Mouse (Mus musculus): Measurements from ENCODE around the gene Gabarap. TPM values are rescaled to one million over a fixed set of nuclear protein-coding genes. Genes with fewer than 3 reads are reported as not detected.

The Gabarap gene
- polyA plus RNA-seq, 1 experiment from 2014 or later = 332 TPM

GRCm38 (mm10) chr11:69996161-69997061 is 5.5 kb downstream of the Gabarap start:
- Histone ChIP-seq H3K4me1 (peaks cover 38% of the 10 kb centered on the region), H3K4me3 (peak overlapping the region; percentile 98), H3K27ac (peak overlapping the region; percentile 98), H3K36me3 (peaks cover 49% of the 10 kb centered on the region), H3K27me3 (ENCODE audit: low read depth, poor library complexity, severe bottlenecking) (no peaks in the 10 kb centered on the region), H3K9me3 (replicated peaks) (no peaks in the 10 kb centered on the region)
- DNase-seq (ENCODE audit: low spot score) = peak; percentile 65
- under 1% methylated on average over 64 of the region's 66 CpGs for WGBS

GRCm38 (mm10) chr11:69997070-69997509 is 6.1 kb downstream of the Gabarap start:
- WGBS = under 1% methylated on average over 44 of the region's 44 CpGs
- peak overlapping the region; percentile 98 for H3K27ac ChIP-seq
- H3K4me3 ChIP-seq = peak overlapping the region; percentile 98
- H3K4me1 ChIP-seq = peaks cover 44% of the 10 kb centered on the region
- H3K36me3 ChIP-seq = peaks cover 49% of the 10 kb centered on the region
- DNase-seq (ENCODE audit: low spot score) = peak; percentile 95
- H3K27me3 ChIP-seq (ENCODE audit: low read depth, poor library complexity, severe bottlenecking) = no peaks in the 10 kb centered on the region
- no peaks in the 10 kb centered on the region for H3K9me3 ChIP-seq (replicated peaks)

DNA sequence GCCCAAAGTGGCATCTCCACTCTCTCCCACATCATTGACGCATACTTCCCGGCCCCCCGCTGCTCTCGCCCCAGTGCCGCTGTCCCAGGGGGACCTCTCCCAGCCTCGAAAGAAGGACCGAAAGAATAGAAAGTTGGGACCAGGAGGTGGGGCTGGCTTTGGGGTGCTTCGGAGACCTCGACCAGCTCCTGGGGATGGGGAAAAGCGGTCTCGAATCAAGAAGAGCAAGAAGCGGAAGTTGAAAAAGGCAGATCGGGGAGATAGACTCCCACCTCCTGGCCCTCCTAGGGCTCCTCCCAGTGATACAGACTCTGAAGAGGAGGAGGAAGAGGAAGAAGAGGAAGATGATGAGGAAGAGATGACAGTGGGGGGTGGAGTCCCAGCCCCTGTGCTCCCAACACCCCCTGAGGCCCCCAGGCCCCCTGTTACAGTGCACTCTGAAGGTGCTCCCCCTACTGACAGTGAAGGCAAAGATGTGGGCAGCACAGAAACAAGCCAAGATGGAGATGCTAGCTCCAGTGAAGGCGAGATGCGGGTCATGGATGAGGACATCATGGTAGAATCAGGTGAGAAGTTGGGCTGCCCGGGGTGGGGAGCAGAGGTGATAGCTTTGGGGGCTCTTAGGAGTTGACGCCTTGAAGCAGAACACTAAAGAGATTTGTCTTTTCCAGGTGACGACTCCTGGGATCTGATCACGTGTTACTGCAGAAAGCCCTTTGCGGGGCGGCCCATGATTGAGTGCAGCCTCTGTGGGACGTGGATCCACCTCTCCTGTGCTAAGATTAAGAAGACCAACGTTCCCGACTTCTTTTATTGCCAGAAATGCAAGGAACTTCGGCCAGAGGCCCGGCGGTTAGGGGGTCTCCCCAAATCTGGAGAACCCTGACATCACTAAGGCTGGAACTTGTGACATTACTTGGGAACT is 7.9 kb downstream of the Gabarap start:
- Histone ChIP-seq H3K4me3 (peak overlapping the region; percentile 95), H3K36me3 (peaks cover 40% of the 10 kb centered on the region), H3K4me1 (peaks cover 56% of the 10 kb centered on the region), H3K9me3 (replicated peaks) (no peaks in the 10 kb centered on the region), H3K27ac (no peak overlapping the region), H3K27me3 (ENCODE audit: low read depth, poor library complexity, severe bottlenecking) (no peaks in the 10 kb centered on the region)
- 93% methylated on average over 27 of the region's 27 CpGs for WGBS
- no peak for DNase-seq (ENCODE audit: low spot score)

DNA sequence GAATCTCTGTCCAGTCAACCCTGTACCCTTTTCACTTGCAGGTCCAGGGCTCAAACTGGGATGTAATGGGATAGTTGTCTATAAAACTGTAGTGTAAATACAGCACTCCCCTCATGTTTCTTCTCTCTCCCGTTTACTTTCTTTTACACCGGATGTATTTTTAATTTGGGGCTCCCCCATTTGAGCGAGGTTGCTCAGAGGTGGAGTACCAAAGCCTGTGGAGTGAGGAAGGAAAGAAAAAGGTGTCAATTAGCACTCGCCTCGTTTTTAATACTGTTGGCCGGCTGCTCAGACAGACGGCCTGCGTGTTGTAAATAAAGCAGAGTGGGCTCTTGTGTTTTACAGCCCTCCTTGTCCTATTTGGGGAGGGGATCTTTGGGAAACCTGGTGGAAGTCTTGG is 8.7 kb downstream of the Gabarap start:
- peak overlapping the region; percentile 95 for H3K4me3 ChIP-seq
- 74% methylated on average over 8 of the region's 8 CpGs for WGBS
- no peaks in the 10 kb centered on the region for H3K27me3 ChIP-seq (ENCODE audit: low read depth, poor library complexity, severe bottlenecking)
- peaks cover 38% of the 10 kb centered on the region for H3K36me3 ChIP-seq
- no peak for DNase-seq (ENCODE audit: low spot score)
- peaks cover 59% of the 10 kb centered on the region for H3K4me1 ChIP-seq
- peak overlapping the region; percentile 91; the same call in 1 of the 2 replicates for H3K27ac ChIP-seq
- H3K9me3 ChIP-seq (replicated peaks) = no peaks in the 10 kb centered on the region

DNA sequence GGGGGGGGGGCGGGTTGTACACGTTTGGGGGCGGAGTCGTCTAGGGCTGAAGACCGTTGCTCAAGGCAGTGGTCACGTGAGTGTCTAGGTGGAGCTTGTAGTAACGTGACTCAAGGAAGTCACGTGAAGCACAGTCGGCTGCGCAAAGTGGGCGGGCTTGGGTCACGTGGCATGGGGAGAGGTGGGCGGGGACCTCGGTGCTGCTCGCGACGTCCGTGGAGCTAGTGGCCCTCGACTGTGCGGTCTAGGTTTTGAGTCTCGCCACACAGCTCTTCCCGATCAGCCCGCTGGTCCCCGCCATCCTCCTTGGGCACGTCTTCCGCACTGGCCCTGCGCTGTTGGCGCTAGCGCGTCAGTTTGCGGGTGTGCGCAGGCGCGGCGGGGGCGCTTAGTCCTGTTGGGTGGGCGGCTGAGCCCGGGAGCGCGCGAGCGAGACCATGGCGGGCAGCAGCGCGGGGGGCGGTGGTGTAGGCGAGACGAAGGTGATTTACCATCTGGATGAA is 9.5 kb downstream of the Gabarap start, which contains the start of gene Dvl2:
Gene Dvl2, plus strand, starts transcription at position 200 of the 503 bp plus-strand sequence.
- peak within 1 kb of the TSS; percentile 91 for H3K27ac ChIP-seq
- H3K27me3 ChIP-seq (ENCODE audit: low read depth, poor library complexity, severe bottlenecking) = no peaks in the 10 kb centered on the region
- H3K36me3 ChIP-seq = peaks cover 44% of the 10 kb centered on the region
- peak; percentile 98 for DNase-seq (ENCODE audit: low spot score)
- WGBS = under 1% methylated on average over 48 of the region's 48 CpGs
- H3K4me3 ChIP-seq = peak within 1 kb of the TSS; percentile 95
- no peaks in the 10 kb centered on the region for H3K9me3 ChIP-seq (replicated peaks)
- peaks cover 57% of the 10 kb centered on the region for H3K4me1 ChIP-seq

- DNase-seq (ENCODE audit: low spot score) = no peak
- Histone ChIP-seq H3K27me3 (ENCODE audit: low read depth, poor library complexity, severe bottlenecking) (no peaks in the 10 kb centered on the region), H3K9me3 (replicated peaks) (no peaks in the 10 kb centered on the region), H3K27ac (peak overlapping the region; percentile 91), H3K4me1 (peaks cover 55% of the 10 kb centered on the region), H3K36me3 (peaks cover 49% of the 10 kb centered on the region), H3K4me3 (peak overlapping the region; percentile 95)
- 13% methylated on average over 8 of the region's 8 CpGs for WGBS
These were observed 10.2 kb downstream of the Gabarap start for GRCm38 (mm10) chr11:70001159-70001558.

DNA sequence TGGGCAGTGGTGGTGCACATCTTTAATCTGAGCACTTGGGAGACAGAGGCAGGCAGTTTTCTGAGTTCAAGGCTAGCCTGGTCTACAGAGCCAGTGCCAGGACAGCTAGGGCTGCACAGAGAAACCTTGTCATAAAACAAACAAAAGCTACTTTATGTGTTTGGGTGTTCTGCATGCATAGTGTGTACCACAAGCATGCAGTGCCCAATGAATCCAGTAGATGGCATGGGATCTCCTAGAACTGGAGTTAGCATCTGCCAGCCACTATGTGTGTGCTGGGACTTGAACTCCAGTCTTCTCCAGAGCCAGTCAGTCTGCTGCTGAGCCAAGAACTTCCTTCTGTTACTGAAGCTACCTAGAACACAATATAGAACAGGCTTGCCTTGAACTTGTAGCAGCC is 10.9 kb downstream of the Gabarap start:
- Histone ChIP-seq H3K27ac (no peak overlapping the region), H3K4me3 (peak overlapping the region; percentile 95), H3K9me3 (replicated peaks) (no peaks in the 10 kb centered on the region), H3K27me3 (ENCODE audit: low read depth, poor library complexity, severe bottlenecking) (no peaks in the 10 kb centered on the region), H3K4me1 (peaks cover 55% of the 10 kb centered on the region), H3K36me3 (peaks cover 56% of the 10 kb centered on the region)
- DNase-seq (ENCODE audit: low spot score) = peak; percentile 51

DNA sequence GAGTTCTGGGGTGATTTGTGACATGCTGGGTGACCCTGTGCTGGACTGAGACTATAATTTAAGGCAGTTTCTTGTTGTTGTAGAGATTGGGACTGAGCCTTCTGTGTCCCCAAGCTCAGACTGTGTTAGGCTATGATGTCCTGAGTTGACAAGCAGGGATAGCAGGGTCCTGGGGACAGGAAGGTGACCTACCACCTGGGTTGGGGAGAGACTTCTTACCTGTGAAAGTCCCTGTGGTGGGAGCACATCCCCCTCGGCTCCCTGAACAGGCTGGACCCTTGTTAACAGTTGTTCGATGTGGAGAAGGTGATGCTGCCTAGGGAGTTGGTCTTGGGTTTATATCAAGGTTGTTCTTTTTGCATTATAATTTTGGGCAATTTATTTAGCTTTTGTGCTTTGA is 11.5 kb downstream of the Gabarap start:
- no peak for DNase-seq (ENCODE audit: low spot score)
- WGBS = 87% methylated on average over 2 of the region's 2 CpGs
- no peak overlapping the region for H3K27ac ChIP-seq
- no peaks in the 10 kb centered on the region for H3K27me3 ChIP-seq (ENCODE audit: low read depth, poor library complexity, severe bottlenecking)
- H3K9me3 ChIP-seq (replicated peaks) = no peaks in the 10 kb centered on the region
- peaks cover 62% of the 10 kb centered on the region for H3K36me3 ChIP-seq
- H3K4me3 ChIP-seq = peak overlapping the region; percentile 95
- peaks cover 50% of the 10 kb centered on the region for H3K4me1 ChIP-seq

GRCm38 (mm10) chr11:70005521-70005920 is 14.6 kb downstream of the Gabarap start:
- Histone ChIP-seq H3K27ac (no peak overlapping the region), H3K4me3 (0 out of 2 replicates have a peak overlapping the region, but pooled peaks have one; percentile 4), H3K4me1 (peaks cover 35% of the 10 kb centered on the region), H3K27me3 (ENCODE audit: low read depth, poor library complexity, severe bottlenecking) (no peaks in the 10 kb centered on the region), H3K9me3 (replicated peaks) (no peaks in the 10 kb centered on the region), H3K36me3 (peaks cover 65% of the 10 kb centered on the region)
- WGBS = 70% methylated on average over 5 of the region's 5 CpGs
- DNase-seq (ENCODE audit: low spot score) = no peak

- Histone ChIP-seq H3K4me3 (no peak overlapping the region), H3K9me3 (replicated peaks) (no peaks in the 10 kb centered on the region), H3K27ac (no peak overlapping the region), H3K27me3 (ENCODE audit: low read depth, poor library complexity, severe bottlenecking) (no peaks in the 10 kb centered on the region), H3K36me3 (peaks cover 93% of the 10 kb centered on the region), H3K4me1 (peaks cover 16% of the 10 kb centered on the region)
- no peak for DNase-seq (ENCODE audit: low spot score)
- WGBS = 95% methylated on average over 6 of the region's 6 CpGs
These were observed 19.1 kb downstream of the Gabarap start for GRCm38 (mm10) chr11:70010033-70010432.

GRCm38 (mm10) chr11:70010548-70010947 is 19.6 kb downstream of the Gabarap start:
- DNase-seq (ENCODE audit: low spot score) = no peak
- H3K36me3 ChIP-seq = peaks cover 87% of the 10 kb centered on the region
- H3K4me1 ChIP-seq = peaks cover 21% of the 10 kb centered on the region
- H3K27me3 ChIP-seq (ENCODE audit: low read depth, poor library complexity, severe bottlenecking) = no peaks in the 10 kb centered on the region
- H3K4me3 ChIP-seq = no peak overlapping the region
- no peak overlapping the region for H3K27ac ChIP-seq
- no peaks in the 10 kb centered on the region for H3K9me3 ChIP-seq (replicated peaks)
- 84% methylated on average over 12 of the region's 12 CpGs for WGBS

- 91% methylated on average over 10 of the region's 10 CpGs for WGBS
- Histone ChIP-seq H3K4me1 (peaks cover 23% of the 10 kb centered on the region), H3K27ac (no peak overlapping the region), H3K36me3 (peaks cover 83% of the 10 kb centered on the region), H3K27me3 (ENCODE audit: low read depth, poor library complexity, severe bottlenecking) (no peaks in the 10 kb centered on the region), H3K9me3 (replicated peaks) (no peaks in the 10 kb centered on the region), H3K4me3 (no peak overlapping the region)
- DNase-seq (ENCODE audit: low spot score) = no peak
These were observed 20.0 kb downstream of the Gabarap start for GRCm38 (mm10) chr11:70010961-70011360.

Measured in limb, embryonic 10.5 days (tissue).